In the genomic region with DNA sequence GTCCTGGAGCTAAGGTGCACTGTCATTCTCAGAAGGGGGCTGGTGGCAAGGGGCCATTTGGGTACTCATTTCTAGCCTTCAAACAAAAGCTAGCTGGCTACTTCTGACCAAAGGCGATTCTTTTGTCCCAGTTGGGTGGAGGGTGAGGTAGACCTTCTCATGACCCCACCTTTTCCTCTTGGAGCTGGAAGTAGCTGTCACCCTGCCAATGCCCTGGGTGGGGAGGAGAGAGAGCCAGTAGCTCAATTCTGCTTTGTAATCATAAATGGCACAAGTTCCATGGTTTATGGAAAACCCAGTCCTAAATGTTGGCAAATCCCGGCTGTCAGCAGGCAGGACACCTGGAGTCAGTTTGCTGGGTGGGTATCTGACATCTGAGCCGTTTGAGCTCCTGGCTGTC, we compare ENCODE assay signal across 16 mouse cellular contexts. TPM values are rescaled to one million over a fixed set of nuclear protein-coding genes. Genes with fewer than 3 reads are reported as not detected.
DNase-seq lines count a peak whose midpoint lies in the region; ATAC-seq lines count a peak whose summit lies in the region.
"Had no signal": no experiment of that assay in that cellular context is flagged by ENCODE, and none has a peak within 500 bp of the region (broad histone marks: within the 10 kb centered on the region; RNA-seq: fewer than 3 reads in every experiment).

No protein-coding gene starts in this region.

- H3K36me3 ChIP-seq in heart, embryonic 11.5 days (ENCODE audit: control insufficient read depth, insufficient read depth, low read length): peaks cover 22% of the 10 kb centered on the region
- peaks cover 23% of the 10 kb centered on the region for H3K36me3 ChIP-seq in midbrain, embryonic 16.5 days (ENCODE audit: control insufficient read depth, insufficient read depth, low read length)

- no peak overlapping the region for H3K9ac ChIP-seq in heart, embryonic 11.5 days (ENCODE audit: low read depth, low read length)
- H3K9ac ChIP-seq in midbrain, embryonic 16.5 days (ENCODE audit: low read depth, low read length): no peak overlapping the region
- H3K9ac ChIP-seq: heart, embryonic 15.5 days; limb, embryonic 13.5 days; liver, embryonic 15.5 days had no signal

- peak; percentile 51 to 68 for DNase-seq in heart, adult 18-20 months
- peak; percentile 25 for DNase-seq in ovary, postnatal 14 days (ENCODE audit: low spot score)
- DNase-seq in ovary, postnatal 36 days (ENCODE audit: low spot score): no peak
- DNase-seq in lung, adult 18-20 months: peak; percentile 72 to 75
- DNase-seq in cerebellum, postnatal 10 days: no peak
- no peak for DNase-seq in layer of hippocampus, adult 18-20 months (ENCODE audit: low spot score in 2 of 2)
- DNase-seq: adrenal gland, adult 2 months; B cell, adult 2 months; cerebellum, adult 8-10 months; right cerebral cortex, postnatal 4 days had no signal

- H3K9me3 ChIP-seq in heart, embryonic 11.5 days (replicated peaks; ENCODE audit: control insufficient read depth, low read length): no peaks in the 10 kb centered on the region
- no peaks in the 10 kb centered on the region for H3K9me3 ChIP-seq in midbrain, embryonic 16.5 days (replicated peaks; ENCODE audit: control insufficient read depth, low read length, poor library complexity, severe bottlenecking)
- H3K9me3 ChIP-seq: heart, embryonic 15.5 days; limb, embryonic 13.5 days; liver, embryonic 15.5 days; megakaryocyte, embryonic 14.5 days had no signal

- ATAC-seq in heart, embryonic 11.5 days (replicated peaks; ENCODE audit: insufficient number of reproducible peaks, low FRiP score, low TSS enrichment): no peak
- no peak for ATAC-seq in midbrain, embryonic 16.5 days

- WGBS in heart, embryonic 11.5 days (ENCODE audit: insufficient replicate concordance): 65% methylated on average over 3 of the region's 3 CpGs
- 88% methylated on average over 3 of the region's 3 CpGs for WGBS in midbrain, embryonic 16.5 days

- no peak overlapping the region for H3K4me3 ChIP-seq in heart, embryonic 11.5 days (ENCODE audit: low read depth, low read length)
- no peak overlapping the region for H3K4me3 ChIP-seq in midbrain, embryonic 16.5 days (ENCODE audit: low read depth, low read length)
- H3K4me3 ChIP-seq: heart, embryonic 15.5 days; limb, embryonic 13.5 days; liver, embryonic 15.5 days; megakaryocyte, embryonic 14.5 days had no signal

- H3K27me3 ChIP-seq in heart, embryonic 11.5 days (ENCODE audit: control insufficient read depth, insufficient read depth, low read length): no peaks in the 10 kb centered on the region
- no peaks in the 10 kb centered on the region for H3K27me3 ChIP-seq in midbrain, embryonic 16.5 days (ENCODE audit: control insufficient read depth, insufficient read depth, low read depth, low read length)
- H3K27me3 ChIP-seq: heart, embryonic 15.5 days; limb, embryonic 13.5 days; liver, embryonic 15.5 days; megakaryocyte, embryonic 14.5 days had no signal

- H3K27ac ChIP-seq in heart, embryonic 11.5 days (ENCODE audit: low read depth, low read length): no peak overlapping the region
- no peak overlapping the region for H3K27ac ChIP-seq in midbrain, embryonic 16.5 days (ENCODE audit: low read length)
- H3K27ac ChIP-seq: heart, embryonic 15.5 days; limb, embryonic 13.5 days; liver, embryonic 15.5 days had no signal

- no peak overlapping the region for H3K4me2 ChIP-seq in heart, embryonic 11.5 days
- no peak overlapping the region for H3K4me2 ChIP-seq in midbrain, embryonic 16.5 days (ENCODE audit: low read length)
- H3K4me2 ChIP-seq: heart, embryonic 15.5 days; limb, embryonic 13.5 days; liver, embryonic 15.5 days had no signal

- H3K4me1 ChIP-seq in heart, embryonic 11.5 days (ENCODE audit: control insufficient read depth, insufficient read depth, low read length): no peaks in the 10 kb centered on the region
- H3K4me1 ChIP-seq in midbrain, embryonic 16.5 days (ENCODE audit: control insufficient read depth, insufficient read depth, low read length): no peaks in the 10 kb centered on the region
- H3K4me1 ChIP-seq: heart, embryonic 15.5 days; limb, embryonic 13.5 days had no signal

RNA-seq across cellular contexts. Expression of a gene that starts 11.9 kb away (rescaled TPM):
- total RNA-seq in heart, adult 18-20 months (2021): 1 to 10 TPM; 7.7 to 7.9 TPM
- 10.3 and 12.3 TPM in 2 replicates for polyA plus RNA-seq in heart, embryonic 11.5 days (2014; fragmentation: Nextera tagmentation; extraction: Ambion mirVana)
- 8.3 and 9.4 TPM in 2 replicates for polyA plus RNA-seq in midbrain, embryonic 16.5 days (2015; fragmentation: Nextera tagmentation; extraction: Ambion mirVana)
- 10 to 100 TPM; 10.9 TPM for total RNA-seq in layer of hippocampus, adult 18-20 months (2021)

RNA-seq across cellular contexts. Expression of a gene that starts 40.1 kb away (rescaled TPM):
- 10 to 100 TPM; 11.2 to 13.0 TPM for total RNA-seq in heart, adult 18-20 months (2021)
- polyA plus RNA-seq in heart, embryonic 11.5 days (2014; fragmentation: Nextera tagmentation; extraction: Ambion mirVana): 25.5 and 28.1 TPM in 2 replicates
- polyA plus RNA-seq in midbrain, embryonic 16.5 days (2015; fragmentation: Nextera tagmentation; extraction: Ambion mirVana): 13.9 and 15.4 TPM in 2 replicates
- 10 to 100 TPM; 31.5 to 38.1 TPM for total RNA-seq in layer of hippocampus, adult 18-20 months (2021)

RNA-seq across cellular contexts. Expression of a gene that starts 48.6 kb away (rescaled TPM):
- total RNA-seq in heart, adult 18-20 months (2021): 10 to 100 TPM; 12.8 to 14.3 TPM
- 12.0 and 13.2 TPM in 2 replicates for polyA plus RNA-seq in heart, embryonic 11.5 days (2014; fragmentation: Nextera tagmentation; extraction: Ambion mirVana)
- 17.4 and 21.7 TPM in 2 replicates for polyA plus RNA-seq in midbrain, embryonic 16.5 days (2015; fragmentation: Nextera tagmentation; extraction: Ambion mirVana)
- 10 to 100 TPM; 36.4 to 36.5 TPM for total RNA-seq in layer of hippocampus, adult 18-20 months (2021)

Comparison
In these comparisons a context has a peak if more than half of its experiments do, and no peak if none do; other contexts are left out.
1. DNase-seq: peak in heart, adult 18-20 months (2 of 2), ovary, postnatal 14 days (single experiment) and lung, adult 18-20 months (2 of 2); none in ovary, postnatal 36 days (single experiment), cerebellum, postnatal 10 days (0 of 2) and layer of hippocampus, adult 18-20 months (0 of 2).